Mouse (Mus musculus) midbrain, embryonic 12.5 days (tissue): ENCODE measurements around the gene Srrt. TPM values are rescaled to one million over a fixed set of nuclear protein-coding genes. Genes with fewer than 3 reads are reported as not detected.
"Not testable (repeated sequence)": the region's sequence is repeated elsewhere in the genome, so short reads cannot be mapped to it uniquely, and the experiment has no call there.

Experiments
- ATAC-seq: fragments of 200-750 bp; cut with Nextera tagmentation; 2 replicates; pipeline ENCODE4 v1.8.0; 2017; ENCODE audit warnings: low read depth, moderate TSS enrichment, moderate library complexity; ENCODE audit not compliant: low FRiP score
- H3K27ac ChIP-seq: fragments of 300-500 bp; sonication (generic); replicated peaks from 2 replicates; pipeline ENCODE4 v1.5.1; 2016; ENCODE audit warnings: mild to moderate bottlenecking
- H3K27me3 ChIP-seq: fragments of 300-500 bp; sonication (generic); 2 replicates; pipeline ENCODE4 v1.6.1; 2016; ENCODE audit warnings: mild to moderate bottlenecking
- H3K36me3 ChIP-seq: fragments of 300-500 bp; sonication (generic); 2 replicates; pipeline ENCODE4 v1.6.1; 2016
- H3K4me1 ChIP-seq: fragments of 300-500 bp; sonication (generic); 2 replicates; pipeline ENCODE4 v1.6.1; 2016
- H3K4me2 ChIP-seq: fragments of 300-500 bp; sonication (generic); replicated peaks from 2 replicates; pipeline ENCODE4 v1.6.1; 2016; ENCODE audit warnings: mild to moderate bottlenecking, moderate library complexity
- H3K4me3 ChIP-seq: fragments of 300-500 bp; sonication (generic); 2 replicates; pipeline ENCODE4 v1.5.1; 2016; ENCODE audit warnings: mild to moderate bottlenecking
- H3K9ac ChIP-seq: fragments of 300-500 bp; sonication (generic); replicated peaks from 2 replicates; pipeline ENCODE4 v1.6.1; 2016; ENCODE audit warnings: mild to moderate bottlenecking, moderate library complexity
- H3K9me3 ChIP-seq: fragments of 300-500 bp; sonication (generic); 2 replicates; pipeline ENCODE4 v1.6.1; 2016; ENCODE audit warnings: mild to moderate bottlenecking
- WGBS: fragments of 180-500 bp; shearing (Covaris S2); methylation state at CpG from one replicate; pipeline ENCODE4 v1.1.7; 2016; 5-methylcytosine and 5-hydroxymethylcytosine counted together
- polyA plus RNA-seq: library from polyadenylated mRNA; unstranded; fragments of >200 nt; fragmentation: Nextera tagmentation; extraction: Ambion mirVana; gene quantifications from 2 replicates; pipeline ENCODE4 v1.2.1, GENCODE M21; 2016

The Srrt gene
- polyA plus RNA-seq, 1 experiment from 2014 or later, result 180 TPM

DNA sequence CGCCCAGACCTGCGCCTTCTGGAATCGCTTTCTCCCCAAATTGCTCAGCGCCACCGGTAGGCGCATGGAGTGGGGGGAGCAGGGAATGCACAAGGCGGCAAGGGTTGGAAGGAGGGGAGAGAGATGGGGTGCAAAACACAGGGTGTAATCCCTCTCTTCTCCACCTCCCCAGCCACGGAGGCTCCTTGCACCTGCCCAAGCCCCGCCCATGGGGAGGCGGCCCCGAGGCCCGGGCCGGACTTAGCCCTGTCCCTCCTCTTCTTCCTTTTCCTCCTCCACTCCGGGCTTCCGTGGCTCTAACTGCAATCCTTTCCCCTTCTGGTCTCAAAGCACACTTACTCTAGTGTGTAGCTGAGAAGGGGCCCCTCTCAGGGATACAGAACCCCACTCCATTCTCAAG lies 14.2 kb downstream of the Srrt start:
- H3K36me3 ChIP-seq, result peaks cover 34% of the 10 kb centered on the region
- peak overlapping the region; percentile 100 for H3K4me2 ChIP-seq
- no peaks in the 10 kb centered on the region for H3K9me3 ChIP-seq
- H3K9ac ChIP-seq, result peak overlapping the region; percentile 87
- ATAC-seq, result 0 out of 2 replicates have a peak, but pooled peaks have one; percentile 20
- H3K4me1 ChIP-seq, result peaks cover 40% of the 10 kb centered on the region
- peak overlapping the region; percentile 59 for H3K4me3 ChIP-seq
- peak overlapping the region; percentile 86; the same call in 1 of the 2 replicates for H3K27ac ChIP-seq
- 0% methylated on average over 14 of the region's 15 CpGs for WGBS
- peaks cover 46% of the 10 kb centered on the region for H3K27me3 ChIP-seq

DNA sequence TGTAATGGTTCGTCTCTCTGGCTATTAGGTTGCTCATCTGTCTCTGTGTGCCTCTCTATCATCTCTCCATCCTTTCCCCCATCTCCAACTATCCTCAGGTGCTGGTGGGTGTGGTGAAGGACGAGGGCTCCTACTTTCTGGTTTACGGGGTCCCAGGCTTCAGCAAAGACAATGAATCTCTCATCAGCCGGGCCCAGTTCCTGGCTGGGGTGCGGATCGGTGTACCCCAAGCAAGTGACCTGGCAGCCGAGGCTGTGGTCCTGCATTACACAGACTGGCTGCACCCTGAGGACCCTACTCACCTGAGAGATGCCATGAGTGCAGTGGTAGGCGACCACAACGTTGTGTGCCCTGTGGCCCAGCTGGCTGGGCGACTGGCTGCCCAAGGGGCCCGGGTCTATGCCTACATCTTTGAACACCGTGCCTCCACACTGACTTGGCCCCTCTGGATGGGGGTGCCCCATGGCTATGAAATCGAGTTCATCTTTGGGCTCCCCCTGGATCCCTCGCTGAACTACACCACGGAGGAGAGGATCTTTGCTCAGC lies 16.0 kb downstream of the Srrt start:
- Histone ChIP-seq H3K4me2 (0 out of 2 replicates have a peak overlapping the region, but pooled peaks have one; percentile 3), H3K4me3 (no peak overlapping the region), H3K9ac (no peak overlapping the region), H3K36me3 (peaks cover 16% of the 10 kb centered on the region), H3K27me3 (peaks cover 61% of the 10 kb centered on the region), H3K27ac (no peak overlapping the region), H3K4me1 (peaks cover 58% of the 10 kb centered on the region), H3K9me3 (no peaks in the 10 kb centered on the region)
- no peak for ATAC-seq
- WGBS, result 82% methylated on average over 15 of the region's 15 CpGs

DNA sequence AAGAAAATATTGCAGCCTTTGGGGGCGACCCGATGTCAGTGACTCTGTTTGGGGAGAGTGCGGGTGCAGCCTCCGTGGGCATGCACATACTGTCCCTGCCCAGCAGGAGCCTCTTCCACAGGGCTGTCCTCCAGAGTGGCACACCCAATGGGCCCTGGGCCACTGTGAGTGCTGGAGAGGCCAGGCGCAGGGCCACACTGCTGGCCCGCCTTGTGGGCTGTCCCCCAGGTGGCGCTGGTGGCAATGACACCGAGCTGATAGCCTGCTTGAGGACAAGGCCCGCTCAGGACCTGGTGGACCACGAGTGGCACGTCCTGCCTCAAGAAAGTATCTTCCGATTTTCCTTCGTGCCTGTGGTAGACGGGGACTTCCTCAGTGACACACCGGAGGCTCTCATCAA lies 16.8 kb downstream of the Srrt start:
- Histone ChIP-seq H3K4me1 (peaks cover 60% of the 10 kb centered on the region), H3K27ac (no peak overlapping the region), H3K4me3 (no peak overlapping the region), H3K36me3 (peaks cover 8% of the 10 kb centered on the region), H3K27me3 (peaks cover 61% of the 10 kb centered on the region), H3K9me3 (no peaks in the 10 kb centered on the region), H3K4me2 (0 out of 2 replicates have a peak overlapping the region, but pooled peaks have one; percentile 3), H3K9ac (no peak overlapping the region)
- 21% methylated on average over 15 of the region's 15 CpGs for WGBS
- no peak for ATAC-seq

DNA sequence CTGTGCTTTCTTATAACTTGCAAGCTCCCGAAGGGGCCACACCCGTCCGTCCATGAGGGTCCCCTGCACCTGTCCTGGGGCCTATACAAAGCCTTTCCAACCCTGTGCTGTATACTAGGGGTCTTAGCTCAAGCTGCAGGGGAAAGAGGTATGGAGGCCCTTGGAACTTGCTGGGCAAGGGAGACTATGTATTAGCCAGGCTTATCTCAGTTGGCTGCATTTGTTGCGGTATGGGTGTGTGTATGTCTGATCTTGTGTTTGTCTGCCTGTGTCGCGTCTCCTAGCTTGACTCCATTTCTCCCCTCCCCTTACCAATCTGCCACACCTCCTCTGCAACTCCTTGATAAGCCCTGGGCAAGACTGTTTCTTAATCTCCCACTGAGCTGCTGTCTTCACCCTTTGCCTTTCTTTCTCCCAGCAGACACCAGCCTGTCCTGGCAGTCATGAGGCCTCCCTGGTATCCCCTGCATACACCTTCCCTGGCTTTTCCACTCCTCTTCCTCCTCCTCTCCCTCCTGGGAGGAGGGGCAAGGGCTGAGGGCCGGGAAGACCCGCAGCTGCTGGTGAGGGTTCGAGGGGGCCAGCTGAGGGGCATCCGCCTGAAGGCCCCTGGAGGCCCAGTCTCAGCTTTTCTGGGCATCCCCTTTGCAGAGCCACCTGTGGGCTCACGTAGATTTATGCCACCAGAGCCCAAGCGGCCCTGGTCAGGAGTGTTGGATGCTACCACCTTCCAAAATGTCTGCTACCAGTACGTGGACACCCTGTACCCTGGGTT lies 17.7 kb downstream of the Srrt start:
- Histone ChIP-seq H3K27ac (no peak overlapping the region), H3K4me3 (no peak overlapping the region), H3K9me3 (no peaks in the 10 kb centered on the region), H3K4me2 (peak overlapping the region; percentile 95), H3K36me3 (no peaks in the 10 kb centered on the region), H3K27me3 (peaks cover 61% of the 10 kb centered on the region), H3K9ac (no peak overlapping the region), H3K4me1 (peaks cover 53% of the 10 kb centered on the region)
- WGBS, result 55% methylated on average over 13 of the region's 13 CpGs
- no peak for ATAC-seq

DNA sequence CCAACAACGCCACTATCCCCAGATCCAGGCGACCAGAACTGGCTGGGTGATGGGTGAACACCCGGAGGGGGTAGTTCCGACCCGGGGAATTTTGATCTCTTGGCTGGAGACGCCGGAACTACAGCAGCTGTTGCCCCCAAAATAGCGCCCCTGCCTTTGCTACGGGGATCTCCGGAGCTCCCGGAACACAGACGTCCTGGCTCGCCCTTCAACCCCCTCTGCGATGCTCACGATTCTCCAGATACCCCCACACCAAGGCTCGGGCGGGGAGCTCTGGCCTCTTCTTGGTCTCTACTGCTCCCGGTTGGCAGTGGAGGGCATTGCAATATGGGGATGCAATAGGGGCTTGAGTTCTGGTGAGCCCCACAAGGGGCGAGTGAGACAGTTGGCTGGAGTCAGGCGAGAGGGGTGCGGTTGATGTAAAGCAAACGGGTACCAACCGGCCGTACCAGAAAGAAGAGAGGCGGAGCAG lies 18.4 kb downstream of the Srrt start:
- ATAC-seq, result no peak
- H3K9me3 ChIP-seq, result no peaks in the 10 kb centered on the region
- 2% methylated on average over 25 of the region's 25 CpGs for WGBS
- H3K36me3 ChIP-seq, result no peaks in the 10 kb centered on the region
- peaks cover 61% of the 10 kb centered on the region for H3K27me3 ChIP-seq
- H3K4me2 ChIP-seq, result peak overlapping the region; percentile 95
- H3K9ac ChIP-seq, result peak overlapping the region; percentile 59; the same call in 1 of the 2 replicates
- H3K4me3 ChIP-seq, result peak overlapping the region; percentile 49
- peaks cover 48% of the 10 kb centered on the region for H3K4me1 ChIP-seq
- H3K27ac ChIP-seq, result no peak overlapping the region

DNA sequence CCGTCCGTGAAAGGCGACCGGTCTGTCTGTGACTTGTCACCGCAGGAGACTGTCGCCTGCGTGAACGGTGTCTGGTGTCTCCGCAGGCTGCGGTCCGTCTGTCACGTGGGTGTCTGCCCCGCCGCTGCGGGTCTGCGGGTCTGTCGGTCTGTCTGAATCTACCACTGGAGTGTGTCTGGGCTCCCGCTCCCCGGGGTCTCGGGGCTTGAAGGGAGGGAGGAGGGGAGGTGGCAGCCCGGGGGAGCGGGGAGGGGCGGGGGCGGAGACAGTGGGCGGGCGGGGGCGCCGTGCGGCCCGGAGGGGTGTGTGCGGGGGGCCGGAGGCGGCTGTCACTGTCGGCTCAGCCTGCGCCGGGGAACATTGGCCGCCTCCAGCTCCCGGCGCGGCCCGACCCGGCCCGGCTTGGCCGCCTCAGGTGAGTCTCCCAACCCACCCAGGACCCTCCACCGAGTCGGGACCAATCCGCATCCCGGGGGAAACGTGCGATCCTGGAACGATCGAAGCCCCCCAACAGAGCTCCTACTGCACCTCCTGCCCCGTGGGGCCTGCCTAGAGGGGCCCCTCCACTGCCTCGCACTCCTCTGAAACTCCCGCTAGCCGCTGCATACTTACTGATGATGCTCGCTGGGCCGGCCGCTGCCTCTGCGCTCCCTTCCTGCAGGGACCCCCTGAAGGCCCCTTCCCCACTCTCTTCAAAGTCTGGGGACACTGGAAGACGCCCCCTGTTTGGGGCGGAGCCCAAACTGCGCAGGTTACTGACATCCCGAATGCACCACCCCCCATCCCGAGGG lies 19.3 kb downstream of the Srrt start:
- Histone ChIP-seq H3K27ac (peak overlapping the region; percentile 42; the same call in 1 of the 2 replicates), H3K4me1 (peaks cover 40% of the 10 kb centered on the region)
- WGBS, result under 1% methylated on average over 61 of the region's 65 CpGs

DNA sequence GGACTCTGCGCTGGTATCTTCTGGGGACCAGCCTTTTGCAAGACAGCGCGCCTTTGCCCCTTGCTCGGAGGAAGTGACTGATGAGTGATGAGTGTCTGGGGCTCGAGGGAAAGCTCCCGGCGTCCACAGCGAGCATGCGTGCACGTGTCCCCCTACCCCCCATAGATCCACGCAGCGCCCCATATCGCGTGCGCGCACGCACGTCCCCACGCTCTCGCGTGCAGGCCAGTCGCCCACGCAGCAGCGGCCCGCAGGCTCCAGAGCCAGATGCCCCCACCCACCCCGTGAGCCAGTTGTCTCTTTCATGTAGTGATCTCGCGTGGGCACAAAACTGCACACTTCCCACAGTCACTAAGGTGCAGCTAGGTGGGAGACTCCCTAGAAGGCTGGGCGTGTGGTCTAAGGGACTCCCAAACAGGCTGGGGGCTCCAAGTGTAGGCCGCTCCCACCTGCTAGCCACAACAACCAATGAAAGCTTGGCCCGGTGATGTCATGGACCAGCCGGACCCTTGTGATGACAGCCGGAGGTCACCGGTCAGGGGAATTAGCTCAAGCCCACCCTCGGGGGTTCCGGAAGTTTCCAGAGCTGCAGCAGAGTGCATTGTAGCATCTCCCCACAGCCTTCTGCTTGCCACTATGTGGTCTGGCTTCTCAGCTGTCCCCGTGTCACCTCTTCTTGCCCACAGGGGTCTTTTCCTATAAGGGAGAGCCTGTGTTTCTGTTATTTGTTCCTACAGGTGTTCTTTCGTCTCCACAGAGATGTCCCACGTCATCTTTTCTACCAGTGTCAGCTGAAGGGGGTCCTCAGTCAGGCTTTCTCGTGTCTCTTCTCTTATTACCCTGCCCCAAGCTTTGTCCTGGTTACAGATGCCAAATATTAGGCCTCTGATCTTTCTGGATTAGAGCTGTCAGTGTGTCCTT lies 20.2 kb downstream of the Srrt start, which contains the start of gene Ache:
Gene Ache, plus strand, starts transcription at position 488 of the 921 bp plus-strand sequence.
- H3K9ac ChIP-seq, result peak within 1 kb of the TSS; percentile 59
- H3K4me1 ChIP-seq, result peaks cover 36% of the 10 kb centered on the region
- peak within 1 kb of the TSS; percentile 95 for H3K4me2 ChIP-seq
- peak within 1 kb of the TSS; percentile 52; the same call in 1 of the 2 replicates for H3K27ac ChIP-seq
- peaks cover 55% of the 10 kb centered on the region for H3K27me3 ChIP-seq
- H3K36me3 ChIP-seq, result no peaks in the 10 kb centered on the region
- ATAC-seq, result peak; percentile 47
- WGBS, result 0% methylated on average over 40 of the region's 40 CpGs
- H3K9me3 ChIP-seq, result no peaks in the 10 kb centered on the region
- peak within 1 kb of the TSS; percentile 49 for H3K4me3 ChIP-seq

More for the DNA sequence above, 19.3 kb downstream of the Srrt start:
- H3K4me3 ChIP-seq, result peak overlapping the region; percentile 49
- no peak for ATAC-seq
- no peaks in the 10 kb centered on the region for H3K36me3 ChIP-seq
- no peaks in the 10 kb centered on the region for H3K9me3 ChIP-seq
- H3K27me3 ChIP-seq, result peaks cover 61% of the 10 kb centered on the region
- peak overlapping the region; percentile 95 for H3K4me2 ChIP-seq
- peak overlapping the region; percentile 59 for H3K9ac ChIP-seq

DNA sequence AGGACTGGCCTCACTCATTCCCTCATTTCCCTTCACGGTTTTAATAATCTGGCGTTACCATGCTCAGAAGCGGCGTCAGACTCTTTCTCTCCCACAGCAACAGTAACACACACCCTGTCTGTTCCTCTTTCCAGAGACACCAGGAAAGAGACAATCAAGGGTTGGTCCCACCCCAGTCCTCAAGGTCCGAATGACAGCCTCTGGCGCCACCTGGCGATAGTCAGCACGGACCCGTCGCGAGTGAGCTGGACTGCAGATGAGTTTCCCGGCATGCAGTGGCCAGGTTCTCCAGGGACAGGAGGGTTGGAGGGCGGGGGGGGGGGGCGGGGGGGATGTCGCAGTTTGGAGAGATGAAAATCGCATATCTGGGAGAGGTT lies 20.8 kb downstream of the Srrt start:
- Histone ChIP-seq H3K36me3 (no peaks in the 10 kb centered on the region), H3K27ac (0 out of 2 replicates have a peak overlapping the region, but pooled peaks have one; percentile 52), H3K4me2 (peak overlapping the region; percentile 95), H3K27me3 (peaks cover 48% of the 10 kb centered on the region), H3K4me3 (peak overlapping the region; percentile 49), H3K4me1 (peaks cover 36% of the 10 kb centered on the region), H3K9me3 (no peaks in the 10 kb centered on the region), H3K9ac (peak overlapping the region; percentile 59)
- peak; percentile 77 for ATAC-seq
- 1% methylated on average over 14 of the region's 16 CpGs for WGBS

DNA sequence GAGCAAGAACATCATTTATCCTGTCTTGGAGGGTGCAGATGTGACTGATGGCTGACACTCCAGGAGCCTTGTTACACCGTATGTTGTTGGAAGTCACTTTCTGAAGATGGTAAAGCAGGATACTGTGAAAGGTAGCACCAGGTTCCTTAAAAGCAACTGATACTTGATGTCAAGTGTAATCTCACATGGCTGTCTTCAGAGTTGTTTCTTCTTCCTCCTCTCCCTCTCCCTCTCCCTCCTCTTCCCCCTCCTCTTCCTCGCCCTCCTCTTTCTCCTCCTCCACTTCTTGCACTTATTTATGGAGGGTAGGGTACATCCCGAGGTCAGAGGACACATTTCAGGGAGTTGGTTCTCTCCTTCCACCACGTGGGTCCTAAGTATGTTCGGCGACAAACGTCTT lies 21.5 kb downstream of the Srrt start:
- Histone ChIP-seq H3K4me3 (no peak overlapping the region), H3K9me3 (no peaks in the 10 kb centered on the region), H3K36me3 (no peaks in the 10 kb centered on the region), H3K4me2 (no peak overlapping the region), H3K27ac (no peak overlapping the region), H3K4me1 (peaks cover 36% of the 10 kb centered on the region), H3K27me3 (peaks cover 42% of the 10 kb centered on the region), H3K9ac (no peak overlapping the region)
- WGBS, result 60% methylated on average over 7 of the region's 7 CpGs
- no peak for ATAC-seq

DNA sequence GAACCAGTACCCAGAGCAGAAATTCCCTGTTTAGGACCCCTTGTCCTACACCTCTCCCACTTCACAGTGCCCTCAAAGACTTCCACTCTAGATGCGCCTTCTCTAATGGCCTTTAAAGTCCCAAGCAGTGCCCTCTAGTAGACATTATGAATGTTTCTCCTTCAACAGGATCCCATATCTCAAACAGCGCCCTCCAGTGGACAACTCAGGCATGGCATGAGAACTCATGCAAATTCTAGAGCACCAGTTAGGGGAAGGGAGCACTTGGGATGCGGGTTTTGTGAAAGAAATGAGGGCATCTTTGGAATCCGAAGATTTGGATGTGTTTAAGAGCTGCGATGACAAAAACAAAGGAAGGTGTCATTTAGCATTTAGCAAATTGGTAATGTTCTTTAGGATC lies 22.4 kb downstream of the Srrt start:
- ATAC-seq, result no peak
- no peaks in the 10 kb centered on the region for H3K36me3 ChIP-seq
- peaks cover 32% of the 10 kb centered on the region for H3K27me3 ChIP-seq
- WGBS, result 64% methylated on average over 5 of the region's 5 CpGs
- peaks cover 34% of the 10 kb centered on the region for H3K4me1 ChIP-seq
- H3K9ac ChIP-seq, result no peak overlapping the region
- H3K4me3 ChIP-seq, result no peak overlapping the region
- H3K4me2 ChIP-seq, result no peak overlapping the region
- no peaks in the 10 kb centered on the region for H3K9me3 ChIP-seq
- H3K27ac ChIP-seq, result no peak overlapping the region

DNA sequence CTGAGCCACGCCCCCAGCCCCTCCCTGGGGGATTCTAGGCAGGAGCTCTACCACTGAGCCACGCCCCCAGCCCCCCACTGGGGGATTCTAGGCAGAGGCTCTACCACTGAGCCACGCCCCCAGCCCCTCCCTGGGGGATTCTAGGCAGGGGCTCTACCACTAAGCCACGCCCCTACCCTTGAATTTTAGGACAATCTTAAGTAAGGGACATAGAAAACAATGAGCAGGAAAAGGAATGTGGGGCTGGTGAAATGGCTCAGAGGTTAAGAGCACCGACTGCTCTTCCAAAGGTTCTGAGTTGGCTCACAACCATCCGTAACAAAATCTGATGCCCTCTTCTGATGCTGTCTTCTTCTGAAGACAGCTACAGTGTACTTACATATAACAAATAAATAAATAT lies 23.1 kb downstream of the Srrt start:
- H3K4me3 ChIP-seq, H3K9me3 ChIP-seq, H3K9ac ChIP-seq, ATAC-seq, H3K27ac ChIP-seq, H3K36me3 ChIP-seq, H3K4me2 ChIP-seq: not testable (repeated sequence)
- Histone ChIP-seq H3K4me1 (peaks cover 32% of the 10 kb centered on the region), H3K27me3 (peaks cover 26% of the 10 kb centered on the region)
- 86% methylated on average over 5 of the region's 6 CpGs for WGBS
